Comparison of ENCODE assay signal across 21 mouse cellular contexts in the genomic region with DNA sequence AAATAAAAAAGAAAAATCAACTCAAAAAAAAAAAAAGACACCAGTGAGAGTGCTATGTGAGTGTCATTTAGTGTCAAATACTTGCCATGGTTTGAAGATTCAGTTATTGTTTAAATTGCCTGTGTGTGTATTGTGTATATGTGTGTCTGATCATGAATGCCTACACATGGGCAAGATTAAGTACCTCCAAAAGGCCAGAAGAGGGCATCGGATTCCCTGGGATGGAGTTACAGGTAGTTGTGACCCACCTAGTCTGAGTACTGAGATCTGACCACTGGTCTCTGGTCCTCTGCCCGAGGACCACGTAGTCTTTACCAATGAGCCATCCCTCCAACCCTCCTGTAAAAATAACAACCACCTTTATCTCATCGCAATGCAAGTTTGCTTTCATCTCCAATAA. TPM values are rescaled to one million over a fixed set of nuclear protein-coding genes. Genes with fewer than 3 reads are reported as not detected.
DNase-seq lines count a peak whose midpoint lies in the region; ATAC-seq and TF ChIP-seq lines count a peak whose summit lies in the region.
"Had no signal": no experiment of that assay in that cellular context is flagged by ENCODE, and none has a peak within 500 bp of the region (broad histone marks: within the 10 kb centered on the region; RNA-seq: fewer than 3 reads in every experiment).

No protein-coding gene starts in this region.

- DNase-seq in hindbrain, postnatal 0 days (ENCODE audit: low spot score): no peak
- DNase-seq in hindbrain, embryonic 10.5 days (ENCODE audit: low spot score): no peak
- no peak for DNase-seq in liver, postnatal 0 days
- DNase-seq in liver: no peak
- DNase-seq in splenic B cell, adult 2 months (ENCODE audit: low read depth, low spot score): peak; percentile 37
- no peak for DNase-seq in Muller cell, postnatal 12 days (ENCODE audit: inconsistent ontology term)
- DNase-seq: adrenal gland, adult 2 months; cerebellum, adult 11 months; cerebellum, postnatal 14 days; gastrocnemius, postnatal 36 days; heart, postnatal 10 days; kidney, adult 18-20 months; kidney, postnatal 4 days; retina, postnatal 1 day; right cerebral cortex, postnatal 4 days; thymus, postnatal 4 days had no signal

- H3K9ac ChIP-seq in hindbrain, postnatal 0 days (replicated peaks; ENCODE audit: low read length): no peak overlapping the region
- no peak overlapping the region for H3K9ac ChIP-seq in liver, postnatal 0 days (replicated peaks)
- H3K9ac ChIP-seq: hindbrain, embryonic 15.5 days; liver, embryonic 15.5 days; midbrain, embryonic 13.5 days had no signal

- no peak overlapping the region for H3K4me3 ChIP-seq in hindbrain, postnatal 0 days (ENCODE audit: low read length)
- no peak overlapping the region for H3K4me3 ChIP-seq in hindbrain, embryonic 10.5 days
- H3K4me3 ChIP-seq in liver, postnatal 0 days (ENCODE audit: low read depth, low read length): no peak overlapping the region
- H3K4me3 ChIP-seq in E14TG2a.4 (replicated peaks; ENCODE audit: low read length): no peak overlapping the region
- H3K4me3 ChIP-seq: heart, embryonic 10.5 days; hindbrain, embryonic 15.5 days; liver, embryonic 15.5 days; midbrain, embryonic 13.5 days had no signal

- TF ChIP-seq CTCF in hindbrain, postnatal 0 days (IDR thresholded peaks at IDR 0.05; ENCODE audit: low read depth): peak; percentile 25; the same call in 1 of the 2 replicates
- TF ChIP-seq CTCF in liver, postnatal 0 days (IDR thresholded peaks at IDR 0.05; ENCODE audit: low read depth): peak; percentile 36
- TF ChIP-seq CTCF in E14TG2a.4 (conservative IDR thresholded peaks at IDR 0.05; ENCODE audit: low read length): peak; percentile 38

- ATAC-seq in hindbrain, postnatal 0 days: no peak
- no peak for ATAC-seq in liver, postnatal 0 days
- ATAC-seq: midbrain, embryonic 13.5 days had no signal

- H3K36me3 ChIP-seq in hindbrain, postnatal 0 days (ENCODE audit: insufficient read depth, low read length): no peaks in the 10 kb centered on the region
- no peaks in the 10 kb centered on the region for H3K36me3 ChIP-seq in hindbrain, embryonic 10.5 days
- H3K36me3 ChIP-seq in liver, postnatal 0 days (replicated peaks; ENCODE audit: insufficient read depth, low read length): no peaks in the 10 kb centered on the region
- H3K36me3 ChIP-seq in E14TG2a.4 (ENCODE audit: insufficient read depth, low read length): no peaks in the 10 kb centered on the region
- no peaks in the 10 kb centered on the region for H3K36me3 ChIP-seq in splenic B cell, adult 2 months (ENCODE audit: control insufficient read depth, insufficient read depth, low read length, poor library complexity, severe bottlenecking)
- H3K36me3 ChIP-seq: heart, embryonic 10.5 days; hindbrain, embryonic 15.5 days; liver, embryonic 15.5 days; midbrain, embryonic 13.5 days had no signal

- no peak overlapping the region for H3K4me2 ChIP-seq in hindbrain, postnatal 0 days (ENCODE audit: low read depth, low read length)
- H3K4me2 ChIP-seq in liver, postnatal 0 days (ENCODE audit: low read depth, low read length): no peak overlapping the region
- H3K4me2 ChIP-seq: hindbrain, embryonic 15.5 days; liver, embryonic 15.5 days; midbrain, embryonic 13.5 days had no signal

- 0 out of 2 replicates have a peak, but pooled peaks cover 4% of the 10 kb centered on the region for H3K4me1 ChIP-seq in hindbrain, postnatal 0 days (ENCODE audit: insufficient read depth, low read length)
- no peaks in the 10 kb centered on the region for H3K4me1 ChIP-seq in hindbrain, embryonic 10.5 days (replicated peaks)
- no peaks in the 10 kb centered on the region for H3K4me1 ChIP-seq in liver, postnatal 0 days (ENCODE audit: insufficient read depth)
- peaks cover 33% of the 10 kb centered on the region for H3K4me1 ChIP-seq in E14TG2a.4 (replicated peaks; ENCODE audit: low read depth, low read length)
- H3K4me1 ChIP-seq: hindbrain, embryonic 15.5 days; liver, embryonic 15.5 days; midbrain, embryonic 13.5 days had no signal

- no peak overlapping the region for H3K27ac ChIP-seq in hindbrain, postnatal 0 days
- H3K27ac ChIP-seq in hindbrain, embryonic 10.5 days: no peak overlapping the region
- H3K27ac ChIP-seq in liver, postnatal 0 days (ENCODE audit: low read depth): no peak overlapping the region
- H3K27ac ChIP-seq: heart, embryonic 10.5 days; hindbrain, embryonic 15.5 days; liver, embryonic 15.5 days; midbrain, embryonic 13.5 days had no signal

- H3K9me3 ChIP-seq in hindbrain, postnatal 0 days (ENCODE audit: low read length): no peaks in the 10 kb centered on the region
- peaks cover 7% of the 10 kb centered on the region; the same call in 1 of the 2 replicates for H3K9me3 ChIP-seq in hindbrain, embryonic 10.5 days
- H3K9me3 ChIP-seq in liver, postnatal 0 days (ENCODE audit: low read length): no peaks in the 10 kb centered on the region
- 0 out of 2 replicates have a peak, but pooled peaks cover 7% of the 10 kb centered on the region for H3K9me3 ChIP-seq in E14TG2a.4 (ENCODE audit: low read length)
- H3K9me3 ChIP-seq: heart, embryonic 10.5 days; hindbrain, embryonic 15.5 days; liver, embryonic 15.5 days; midbrain, embryonic 13.5 days had no signal

- 94% methylated on average over 4 of the region's 4 CpGs for WGBS in hindbrain, postnatal 0 days
- WGBS in hindbrain, embryonic 10.5 days: 93% methylated on average over 4 of the region's 4 CpGs
- 93% methylated on average over 4 of the region's 4 CpGs for WGBS in liver, postnatal 0 days (ENCODE audit: insufficient replicate concordance)

- no peak for TF ChIP-seq EP300 in liver, postnatal 0 days (IDR thresholded peaks at IDR 0.05; ENCODE audit: low read depth)

- H3K27me3 ChIP-seq in hindbrain, postnatal 0 days (ENCODE audit: insufficient read depth, low read length): no peaks in the 10 kb centered on the region
- H3K27me3 ChIP-seq in hindbrain, embryonic 10.5 days (ENCODE audit: insufficient read depth, poor library complexity, severe bottlenecking): no peaks in the 10 kb centered on the region
- no peaks in the 10 kb centered on the region for H3K27me3 ChIP-seq in liver, postnatal 0 days (ENCODE audit: insufficient read depth, low read length)
- H3K27me3 ChIP-seq in E14TG2a.4 (ENCODE audit: insufficient read depth, low read length): peaks cover 7% of the 10 kb centered on the region; the same call in 1 of the 2 replicates
- H3K27me3 ChIP-seq in splenic B cell, adult 2 months (ENCODE audit: control insufficient read depth, insufficient read depth, low read length, poor library complexity, severe bottlenecking): no peaks in the 10 kb centered on the region
- H3K27me3 ChIP-seq: hindbrain, embryonic 15.5 days; midbrain, embryonic 13.5 days had no signal

RNA-seq across cellular contexts. Expression of a gene that starts 7.3 kb away (rescaled TPM):
- total RNA-seq in hindbrain, postnatal 0 days (2014; rRNA removed): 13.2 and 15.5 TPM in 2 replicates
- polyA plus RNA-seq in hindbrain, postnatal 0 days (2015; fragmentation: Nextera tagmentation; extraction: Ambion mirVana): 10.4 and 10.5 TPM in 2 replicates
- polyA plus RNA-seq in hindbrain, embryonic 10.5 days (2016; fragmentation: Nextera tagmentation; extraction: Ambion mirVana): 5.0 and 5.9 TPM in 2 replicates
- 2.9 and 3.0 TPM in 2 replicates for polyA plus RNA-seq in liver, postnatal 0 days (2015; fragmentation: Nextera tagmentation; extraction: Ambion mirVana)

RNA-seq across cellular contexts. Expression of a gene that starts 7.5 kb away (rescaled TPM):
- total RNA-seq in hindbrain, postnatal 0 days (2014; rRNA removed): 2.7 and 6.7 TPM in 2 replicates
- 4.7 and 5.0 TPM in 2 replicates for polyA plus RNA-seq in hindbrain, postnatal 0 days (2015; fragmentation: Nextera tagmentation; extraction: Ambion mirVana)
- 3.4 and 3.5 TPM in 2 replicates for polyA plus RNA-seq in hindbrain, embryonic 10.5 days (2016; fragmentation: Nextera tagmentation; extraction: Ambion mirVana)
- polyA plus RNA-seq in liver, postnatal 0 days (2015; fragmentation: Nextera tagmentation; extraction: Ambion mirVana): 2.5 and 2.8 TPM in 2 replicates
